Mouse (Mus musculus) hindbrain, embryonic 11.5 days (tissue): ENCODE data around the gene Idua. TPM values are rescaled to one million over a fixed set of nuclear protein-coding genes. Genes with fewer than 3 reads are reported as not detected.

Source experiments
- ATAC-seq: fragments of 200-750 bp; cut with Nextera tagmentation; 2 replicates; pipeline ENCODE4 v1.8.0; 2017; ENCODE audit warnings: mild to moderate bottlenecking, moderate TSS enrichment, moderate library complexity; ENCODE audit not compliant: low FRiP score
- DNase-seq: peaks from one replicate; pipeline ENCODE4 v3.0.0-alpha.2; 2015; ENCODE audit warnings: low spot score
- H3K27ac ChIP-seq: fragments of 300-500 bp; sonication (generic); 2 replicates; pipeline ENCODE4 v1.5.1; 2014; ENCODE audit warnings: mild to moderate bottlenecking, low read depth, low read length
- H3K27me3 ChIP-seq: fragments of 300-500 bp; sonication (generic); 2 replicates; pipeline ENCODE4 v1.6.1; 2014; ENCODE audit warnings: mild to moderate bottlenecking, low read length, moderate library complexity, mixed read lengths; ENCODE audit not compliant: control insufficient read depth, insufficient read depth
- H3K36me3 ChIP-seq: fragments of 300-500 bp; sonication (generic); 2 replicates; pipeline ENCODE4 v1.6.1; 2014; ENCODE audit warnings: mild to moderate bottlenecking, low read length, moderate library complexity, mixed read lengths; ENCODE audit not compliant: control insufficient read depth, insufficient read depth
- H3K4me1 ChIP-seq: fragments of 300-500 bp; sonication (generic); replicated peaks from 2 replicates; pipeline ENCODE4 v1.6.1; 2014; ENCODE audit warnings: low read length, mixed read lengths; ENCODE audit not compliant: control insufficient read depth, insufficient read depth
- H3K4me2 ChIP-seq: fragments of 300-500 bp; sonication (generic); replicated peaks from 2 replicates; pipeline ENCODE4 v1.6.1; 2014; ENCODE audit warnings: mild to moderate bottlenecking, low read depth, low read length
- H3K4me3 ChIP-seq: fragments of 300-500 bp; sonication (generic); 2 replicates; pipeline ENCODE4 v1.5.1; 2014; ENCODE audit warnings: low read depth, low read length
- H3K9ac ChIP-seq: fragments of 300-500 bp; sonication (generic); 2 replicates; pipeline ENCODE4 v1.6.1; 2014; ENCODE audit warnings: low read depth, low read length
- H3K9me3 ChIP-seq: fragments of 300-500 bp; sonication (generic); 2 replicates; pipeline ENCODE4 v1.6.1; 2016; ENCODE audit warnings: low read length; ENCODE audit not compliant: control insufficient read depth
- WGBS: fragments of 180-500 bp; shearing (Covaris S2); extraction: QIAGEN DNeasy Blood & Tissue Kit; methylation state at CpG from one replicate; pipeline ENCODE4 v1.1.7; 2014; 5-methylcytosine and 5-hydroxymethylcytosine counted together
- polyA plus RNA-seq: library from polyadenylated mRNA; unstranded; fragments of >200 nt; fragmentation: Nextera tagmentation; extraction: Ambion mirVana; gene quantifications from 2 replicates; pipeline ENCODE4 v1.2.1, GENCODE M21; 2014

Idua gene
- polyA plus RNA-seq, 1 experiment from 2014 or later = 8.7 TPM

- H3K4me3 ChIP-seq = no peak overlapping the region
- H3K4me2 ChIP-seq = no peak overlapping the region
- H3K4me1 ChIP-seq = peaks cover 5% of the 10 kb centered on the region; the same call in 1 of the 2 replicates
- ATAC-seq (no peak), DNase-seq (no peak)
- no peak overlapping the region for H3K27ac ChIP-seq
- H3K9me3 ChIP-seq = no peaks in the 10 kb centered on the region
- H3K9ac ChIP-seq = no peak overlapping the region
- no peaks in the 10 kb centered on the region for H3K27me3 ChIP-seq
- 59% methylated on average over 3 of the region's 3 CpGs for WGBS
- H3K36me3 ChIP-seq = no peaks in the 10 kb centered on the region
Observed at GRCm38 (mm10) chr5:108700346-108700745, 40.2 kb downstream of the Idua start.

GRCm38 (mm10) chr5:108701341-108702021 lies 41.4 kb downstream of the Idua start:
- Histone ChIP-seq H3K27ac (no peak overlapping the region), H3K4me1 (peaks cover 5% of the 10 kb centered on the region; the same call in 1 of the 2 replicates)
- DNase-seq = no peak

DNA sequence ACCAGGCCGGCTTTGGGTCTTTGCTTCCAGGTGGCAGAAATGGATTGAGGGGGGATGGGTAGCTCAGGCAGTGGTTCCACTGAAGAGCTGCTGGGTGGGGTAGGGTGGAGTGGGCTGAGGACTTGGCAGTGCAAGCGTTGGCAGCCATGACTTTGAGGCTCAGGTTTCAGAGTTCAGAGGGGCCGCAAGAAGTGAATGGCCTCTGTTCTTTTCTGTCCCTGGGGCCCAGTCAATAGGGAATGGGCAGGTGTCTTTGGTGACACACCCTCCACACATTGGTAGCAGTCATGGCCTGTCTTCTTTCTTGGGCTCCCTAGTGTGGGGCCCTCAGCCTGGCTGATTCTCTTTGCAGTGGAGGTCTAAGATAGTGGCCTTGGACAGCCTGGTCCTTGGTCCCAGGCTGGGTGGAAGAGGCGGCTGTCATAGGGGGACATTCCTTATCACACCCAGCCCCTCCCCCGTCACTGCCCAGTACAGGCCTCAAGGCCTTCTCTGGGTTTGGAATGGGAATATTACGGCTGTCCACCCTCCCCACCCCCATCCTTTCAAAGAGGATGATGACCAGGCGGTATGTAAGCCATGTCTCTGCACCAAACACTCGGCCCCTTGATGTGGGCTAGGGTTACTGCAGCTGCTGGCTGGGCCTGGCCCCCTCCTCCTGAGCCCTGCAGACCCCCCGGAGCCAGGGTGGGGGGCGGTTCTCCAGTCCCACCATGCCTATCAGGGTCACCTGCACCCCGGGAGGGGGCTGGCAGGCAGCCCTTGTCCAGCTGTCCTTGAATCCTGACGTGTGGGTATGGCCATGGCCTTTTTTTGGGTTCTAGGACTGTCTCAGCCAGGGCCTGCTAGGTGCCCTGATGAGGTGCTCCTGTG lies 43.9 kb downstream of the Idua start:
- no peak overlapping the region for H3K9ac ChIP-seq
- H3K27ac ChIP-seq = no peak overlapping the region
- no peak overlapping the region for H3K4me3 ChIP-seq
- peak; percentile 25; the same call in 1 of the 2 replicates for ATAC-seq
- no peaks in the 10 kb centered on the region for H3K9me3 ChIP-seq
- no peak overlapping the region for H3K4me2 ChIP-seq
- H3K36me3 ChIP-seq = no peaks in the 10 kb centered on the region
- no peaks in the 10 kb centered on the region for H3K4me1 ChIP-seq
- no peak for DNase-seq
- H3K27me3 ChIP-seq = no peaks in the 10 kb centered on the region
- WGBS = 76% methylated on average over 10 of the region's 12 CpGs

More at GRCm38 (mm10) chr5:108701341-108702021, 41.4 kb downstream of the Idua start:
- no peak overlapping the region for H3K9ac ChIP-seq
- no peak overlapping the region for H3K4me2 ChIP-seq
- no peak for ATAC-seq
- 70% methylated on average over 10 of the region's 10 CpGs for WGBS
- H3K27me3 ChIP-seq = no peaks in the 10 kb centered on the region
- H3K9me3 ChIP-seq = no peaks in the 10 kb centered on the region
- H3K36me3 ChIP-seq = no peaks in the 10 kb centered on the region
- no peak overlapping the region for H3K4me3 ChIP-seq

GRCm38 (mm10) chr5:108707758-108708157 lies 47.6 kb downstream of the Idua start:
- H3K9ac ChIP-seq = no peak overlapping the region
- H3K36me3 ChIP-seq = no peaks in the 10 kb centered on the region
- no peak overlapping the region for H3K4me3 ChIP-seq
- no peak overlapping the region for H3K27ac ChIP-seq
- no peaks in the 10 kb centered on the region for H3K4me1 ChIP-seq
- 92% methylated on average over 2 of the region's 2 CpGs for WGBS
- no peak overlapping the region for H3K4me2 ChIP-seq
- ATAC-seq (no peak), DNase-seq (no peak)
- no peaks in the 10 kb centered on the region for H3K27me3 ChIP-seq
- no peaks in the 10 kb centered on the region for H3K9me3 ChIP-seq

DNA sequence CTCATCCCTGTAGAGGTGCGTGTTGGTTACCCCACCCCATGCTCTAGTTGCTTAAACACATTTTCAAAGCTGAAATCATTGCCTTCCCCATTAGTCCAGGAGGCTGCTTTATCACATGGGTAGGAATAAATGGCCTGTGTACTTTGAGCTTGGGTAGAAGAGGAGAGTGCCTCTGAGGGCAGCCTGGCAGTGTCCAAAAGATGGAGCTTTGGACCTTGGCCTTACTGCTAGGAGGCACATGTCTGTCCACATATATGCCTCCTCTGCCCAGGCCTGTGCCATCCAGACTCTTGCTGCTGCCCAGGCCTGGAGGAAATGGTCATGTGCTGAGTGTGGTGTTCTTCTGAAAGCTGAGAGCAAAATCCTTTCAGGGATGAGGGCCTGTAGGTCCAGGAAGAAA lies 48.3 kb downstream of the Idua start:
- Histone ChIP-seq H3K4me3 (no peak overlapping the region), H3K4me2 (no peak overlapping the region), H3K9me3 (no peaks in the 10 kb centered on the region), H3K27ac (no peak overlapping the region), H3K9ac (no peak overlapping the region), H3K27me3 (no peaks in the 10 kb centered on the region), H3K36me3 (no peaks in the 10 kb centered on the region), H3K4me1 (no peaks in the 10 kb centered on the region)
- DNase-seq (no peak), ATAC-seq (no peak)
- 95% methylated on average over 1 of the region's 1 CpGs for WGBS

DNA sequence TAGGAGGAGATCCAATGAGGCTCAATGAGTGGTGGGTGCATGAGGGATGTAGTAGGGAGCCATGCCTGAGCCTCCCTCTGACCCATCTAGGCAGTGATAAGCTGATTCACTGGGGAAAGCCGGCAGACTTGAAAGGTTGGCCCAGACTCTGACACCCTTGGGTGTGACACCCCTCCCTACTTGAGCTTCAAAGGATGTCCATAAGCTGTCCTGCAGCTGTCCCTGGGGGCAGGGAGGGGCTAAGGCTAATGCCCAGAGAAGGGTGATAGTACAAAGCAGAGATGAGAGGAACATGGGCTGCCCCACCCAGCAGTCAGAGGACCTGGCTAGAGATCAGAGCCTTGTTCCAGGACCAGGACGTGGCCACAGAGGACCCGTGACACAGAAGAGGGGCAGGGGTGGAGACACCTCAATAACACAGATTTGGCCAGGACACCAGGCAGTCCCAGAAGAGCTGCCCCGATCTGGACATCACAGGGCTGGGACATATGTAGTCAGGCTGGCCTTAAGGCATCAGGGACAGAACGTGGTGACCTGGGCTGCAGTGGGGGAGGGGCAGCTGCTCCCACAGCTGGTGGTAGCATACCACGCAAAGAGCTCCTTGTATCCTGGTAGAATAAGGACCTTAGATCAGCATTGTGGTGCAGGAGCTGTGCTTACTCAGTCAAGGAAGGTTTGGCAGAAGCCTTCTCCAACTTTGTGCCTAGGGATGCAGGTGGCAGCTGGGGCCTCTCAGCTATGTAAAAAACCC lies 49.0 kb downstream of the Idua start:
- no peak for ATAC-seq
- Histone ChIP-seq H3K4me1 (no peaks in the 10 kb centered on the region), H3K36me3 (no peaks in the 10 kb centered on the region), H3K4me3 (no peak overlapping the region), H3K4me2 (no peak overlapping the region), H3K27me3 (no peaks in the 10 kb centered on the region), H3K9ac (no peak overlapping the region), H3K27ac (no peak overlapping the region), H3K9me3 (no peaks in the 10 kb centered on the region)
- no peak for DNase-seq
- 62% methylated on average over 6 of the region's 6 CpGs for WGBS

DNA sequence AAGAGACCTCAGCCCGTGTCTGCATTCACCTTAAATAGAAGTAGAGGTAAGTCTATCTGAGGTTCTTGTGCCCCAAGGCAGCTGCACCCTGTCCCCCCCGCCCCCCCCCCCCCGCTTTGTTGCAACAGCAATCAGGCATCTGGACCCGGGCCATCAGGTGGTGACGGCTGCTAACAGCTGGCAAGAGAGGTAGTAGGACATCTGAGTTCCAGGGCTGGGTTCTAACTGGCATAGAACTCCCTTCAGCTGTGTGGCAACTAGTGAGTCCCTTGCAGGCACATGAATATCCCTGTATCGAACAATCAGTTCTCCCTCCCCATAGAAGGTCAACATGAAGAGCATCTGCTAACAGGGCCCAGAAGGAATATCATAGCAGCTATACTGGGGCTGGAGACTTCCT lies 51.8 kb downstream of the Idua start:
- Histone ChIP-seq H3K9me3 (no peaks in the 10 kb centered on the region), H3K36me3 (no peaks in the 10 kb centered on the region), H3K9ac (no peak overlapping the region), H3K4me2 (no peak overlapping the region), H3K4me1 (no peaks in the 10 kb centered on the region), H3K27ac (no peak overlapping the region), H3K27me3 (no peaks in the 10 kb centered on the region), H3K4me3 (no peak overlapping the region)
- no peak for ATAC-seq
- WGBS = 85% methylated on average over 6 of the region's 6 CpGs
- DNase-seq = no peak

- Histone ChIP-seq H3K27ac (no peak overlapping the region), H3K9me3 (no peaks in the 10 kb centered on the region), H3K4me2 (no peak overlapping the region), H3K36me3 (no peaks in the 10 kb centered on the region), H3K9ac (no peak overlapping the region), H3K4me3 (no peak overlapping the region), H3K4me1 (no peaks in the 10 kb centered on the region; the same call in 1 of the 2 replicates), H3K27me3 (no peaks in the 10 kb centered on the region)
- DNase-seq (no peak), ATAC-seq (no peak)
- WGBS = 82% methylated on average over 2 of the region's 2 CpGs
Observed at GRCm38 (mm10) chr5:108713096-108713495, 53.0 kb downstream of the Idua start.
